Mouse (Mus musculus) lung, adult 2 months (tissue): ENCODE data around the gene Csnk1e. TPM values are rescaled to one million over a fixed set of nuclear protein-coding genes. Genes with fewer than 3 reads are reported as not detected.
A peak's percentile ranks its signal among the peaks of the same experiment; 100 is the strongest.

Experiments used
- DNase-seq: peaks from one replicate; pipeline ENCODE4 v3.0.0; 2022
- H3K4me1 ChIP-seq: fragments of 200-500 bp; 2 replicates; pipeline ENCODE4 v1.6.1; 2011; ENCODE audit warnings: low read length; ENCODE audit not compliant: control insufficient read depth, insufficient read depth
- H3K4me3 ChIP-seq: fragments of 200-500 bp; replicated peaks from 2 replicates; pipeline ENCODE3; 2011; ENCODE audit warnings: low read depth, mild to moderate bottlenecking, control low read depth, low read length; ENCODE audit errors: extremely low read depth
- CTCF ChIP-seq: fragments of 200-500 bp; IDR thresholded peaks from 2 replicates; pipeline ENCODE4 v1.5.1; 2011; ENCODE audit warnings: mild to moderate bottlenecking, low read length, control low read depth; ENCODE audit not compliant: insufficient read depth
- POLR2A ChIP-seq: fragments of 200-500 bp; IDR thresholded peaks from 2 replicates; pipeline ENCODE4 v1.6.1; 2011; ENCODE audit warnings: low read depth, mild to moderate bottlenecking, control low read depth, low read length, borderline replicate concordance; ENCODE audit errors: extremely low read depth
- WGBS: fragments of 180-500 bp; shearing (Covaris S2); methylation state at CpG from one replicate; pipeline ENCODE4 v1.1.7; 2018; 5-methylcytosine and 5-hydroxymethylcytosine counted together
- polyA plus RNA-seq: library from polyadenylated mRNA; depleted of rRNA; stranded (reverse); fragments of >200 nt; gene quantifications from 2 replicates; pipeline ENCODE4 v1.2.3, GENCODE M21; 2012

The Csnk1e gene
- polyA plus RNA-seq, 1 experiment = 109 TPM

DNA sequence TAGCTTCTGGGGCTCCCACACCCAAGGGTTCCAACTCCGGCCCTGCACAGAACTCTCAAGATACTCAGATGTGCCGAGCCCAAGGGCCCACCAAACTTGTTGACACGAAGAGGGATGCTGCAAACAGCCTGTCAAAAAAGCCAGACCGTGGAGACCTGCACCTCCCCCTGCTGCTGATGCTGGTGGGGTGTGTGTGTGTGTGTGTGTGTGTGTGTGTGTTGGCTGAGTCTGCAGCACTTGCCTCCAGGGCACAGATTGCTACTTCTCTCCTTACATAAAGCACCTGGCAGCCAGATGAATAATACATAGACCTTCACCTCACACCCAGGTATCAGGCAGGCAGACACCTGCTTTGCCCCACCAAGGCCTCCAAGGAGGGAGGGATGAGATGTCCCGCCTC lies 53.2 kb downstream of the Csnk1e start:
- Histone ChIP-seq H3K4me3 (peak overlapping the region; percentile 84), H3K4me1 (peaks cover 33% of the 10 kb centered on the region)
- WGBS = 15% methylated on average over 5 of the region's 5 CpGs
- no peak for TF ChIP-seq CTCF
- no peak for TF ChIP-seq POLR2A
- no peak for DNase-seq

DNA sequence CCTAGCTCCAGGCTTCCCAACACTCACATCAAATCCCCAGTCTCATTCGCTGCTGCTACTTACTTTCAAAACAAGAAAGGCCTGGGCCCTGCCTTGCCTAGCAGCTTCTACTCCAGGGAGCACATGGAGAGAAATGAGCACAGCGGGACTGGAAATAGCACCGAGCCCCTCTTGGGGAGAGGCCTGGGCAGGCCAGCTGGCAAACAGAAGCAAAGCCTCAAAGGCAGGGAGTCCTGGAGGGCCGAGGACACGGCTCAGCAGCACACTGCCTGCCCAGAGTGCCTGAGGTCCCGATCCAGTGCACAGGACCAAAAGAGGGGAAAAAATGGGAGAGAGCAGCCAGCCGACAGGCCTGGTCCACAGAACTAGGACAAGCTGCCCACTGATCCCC lies 54.4 kb downstream of the Csnk1e start:
- peaks cover 35% of the 10 kb centered on the region for H3K4me1 ChIP-seq
- no peak for DNase-seq
- no peak overlapping the region for H3K4me3 ChIP-seq
- WGBS = 41% methylated on average over 7 of the region's 7 CpGs
- TF ChIP-seq POLR2A = no peak
- no peak for TF ChIP-seq CTCF

DNA sequence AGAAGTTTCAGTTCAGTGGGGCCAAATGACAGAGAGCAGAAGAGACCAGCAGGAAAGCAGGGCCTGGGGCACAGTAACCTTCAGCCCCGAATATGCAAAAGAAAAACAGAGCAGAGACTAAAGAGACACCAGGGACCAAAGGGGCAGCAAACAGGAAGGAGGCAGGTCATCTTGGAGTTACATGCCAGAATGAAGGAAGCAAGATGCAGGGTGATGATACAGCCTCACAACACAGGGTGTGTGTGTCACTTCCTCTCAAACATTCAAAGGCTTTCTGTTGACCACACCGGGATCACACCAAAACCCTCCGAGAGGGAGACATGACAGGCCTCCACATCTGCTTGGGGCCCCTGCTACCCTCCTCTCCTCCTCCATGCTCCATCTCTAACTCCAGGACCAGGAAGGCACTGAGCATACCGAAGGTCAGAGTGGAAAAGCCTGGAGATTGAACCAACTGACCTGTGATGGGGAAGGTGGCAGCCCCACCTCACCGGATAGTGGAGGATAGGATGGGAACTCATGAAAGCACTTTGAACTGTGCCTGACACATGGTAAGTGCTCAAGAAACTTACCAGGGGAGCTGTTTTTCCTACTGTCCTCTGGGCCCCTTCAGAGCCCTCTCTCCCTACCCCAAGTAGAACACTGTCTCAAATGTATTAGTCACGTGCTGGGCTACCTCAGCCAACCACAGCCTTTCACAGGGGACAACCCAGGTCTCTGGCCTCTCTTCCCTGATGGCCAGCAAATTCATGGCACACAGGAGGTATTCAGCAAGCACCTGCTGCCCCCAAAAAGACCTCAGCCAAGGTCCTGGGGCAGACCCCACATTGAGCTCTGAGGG lies 55.0 kb downstream of the Csnk1e start:
- Histone ChIP-seq H3K4me3 (no peak overlapping the region), H3K4me1 (peaks cover 40% of the 10 kb centered on the region)
- WGBS = 34% methylated on average over 6 of the region's 6 CpGs
- TF ChIP-seq CTCF = no peak
- TF ChIP-seq POLR2A = no peak
- DNase-seq = no peak

DNA sequence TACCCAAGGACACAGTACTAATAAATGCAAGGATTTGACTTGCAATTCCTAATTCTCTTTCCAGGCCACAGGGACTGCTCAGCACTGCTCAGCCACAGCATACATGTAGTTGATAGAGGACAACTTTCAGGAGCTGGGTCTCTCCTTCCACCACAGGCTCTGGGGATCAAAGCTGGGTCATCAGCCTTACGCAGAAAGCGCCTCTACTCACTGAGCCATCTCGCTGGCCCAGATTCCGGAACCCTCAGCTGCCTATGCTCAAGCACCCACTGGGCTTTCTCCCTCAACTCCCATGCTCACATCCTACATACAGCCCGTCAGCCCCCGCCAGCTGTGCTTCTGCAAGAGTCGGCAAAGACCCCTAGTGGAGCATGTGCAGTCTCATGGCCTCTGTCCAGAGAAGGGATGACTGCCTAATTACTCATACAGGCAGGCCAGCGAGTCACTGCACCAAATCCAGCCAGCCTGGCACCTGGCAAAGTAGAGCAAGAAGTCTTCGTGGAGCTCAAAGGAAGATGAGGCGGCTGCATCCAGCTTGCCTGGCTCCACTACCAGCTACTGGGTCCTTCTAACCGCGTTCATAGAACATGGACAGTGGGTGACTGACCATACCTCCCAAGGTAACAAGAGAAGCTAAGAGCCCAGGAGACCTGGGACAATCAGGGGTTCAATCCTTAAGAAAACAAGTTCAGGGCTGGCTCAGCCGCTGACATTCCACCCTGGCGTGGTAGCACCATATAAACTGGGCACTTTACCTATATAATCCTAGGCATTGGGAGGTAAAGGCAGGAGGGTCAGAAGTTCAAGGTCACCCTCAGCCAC lies 55.9 kb downstream of the Csnk1e start:
- TF ChIP-seq CTCF (no peak), POLR2A (no peak)
- Histone ChIP-seq H3K4me3 (no peak overlapping the region), H3K4me1 (peaks cover 48% of the 10 kb centered on the region)
- 67% methylated on average over 14 of the region's 14 CpGs for WGBS
- no peak for DNase-seq

DNA sequence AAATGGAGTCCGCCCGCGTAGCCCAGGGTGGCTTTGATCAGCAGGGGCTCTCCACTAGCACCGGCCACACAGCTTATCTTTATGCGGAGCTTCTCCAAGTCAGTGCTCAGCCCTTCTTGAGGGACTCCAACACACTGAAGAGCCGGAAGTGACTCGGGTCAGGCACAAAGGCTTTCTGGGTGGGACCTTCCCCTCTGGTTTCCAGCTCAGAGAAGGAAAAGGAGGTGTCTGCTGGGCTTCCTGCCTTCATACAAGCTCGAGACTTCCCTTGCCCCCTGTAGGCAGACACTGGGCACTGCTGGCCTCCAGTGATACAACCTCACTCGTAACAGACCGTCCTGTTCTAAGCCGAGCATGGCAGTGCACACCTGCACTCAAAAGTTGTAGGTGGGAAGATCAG lies 58.6 kb downstream of the Csnk1e start:
- TF ChIP-seq POLR2A = peak; percentile 91
- TF ChIP-seq CTCF = peak; percentile 90
- peak overlapping the region; percentile 57 for H3K4me3 ChIP-seq
- peaks cover 65% of the 10 kb centered on the region for H3K4me1 ChIP-seq
- peak; percentile 57 for DNase-seq
- whole genome bisulfite sequencing = 40% methylated on average over 11 of the region's 11 CpGs

DNA sequence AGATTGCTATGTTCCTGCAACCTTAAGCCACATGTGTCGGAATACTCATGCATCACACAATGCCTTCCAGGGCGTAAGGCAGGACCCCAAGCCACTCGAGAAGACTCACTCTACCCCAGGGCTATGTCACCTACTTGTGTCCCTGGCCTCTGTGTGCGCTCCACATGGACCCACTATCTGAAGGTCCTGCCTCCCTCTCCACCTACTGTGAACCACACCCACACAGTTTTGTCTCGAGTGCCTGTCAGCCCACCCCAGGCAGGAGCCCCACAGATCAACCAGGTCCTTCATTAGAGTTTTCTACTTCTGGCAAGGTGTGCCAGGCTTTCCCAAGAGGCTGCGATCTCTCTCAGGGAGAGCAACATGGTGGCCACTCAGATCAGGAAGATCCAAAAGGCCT lies 60.1 kb downstream of the Csnk1e start:
- 42% methylated on average over 6 of the region's 6 CpGs for WGBS
- Histone ChIP-seq H3K4me1 (peaks cover 65% of the 10 kb centered on the region), H3K4me3 (peak overlapping the region; percentile 57)
- TF ChIP-seq CTCF = no peak
- TF ChIP-seq POLR2A = no peak
- DNase-seq = no peak

DNA sequence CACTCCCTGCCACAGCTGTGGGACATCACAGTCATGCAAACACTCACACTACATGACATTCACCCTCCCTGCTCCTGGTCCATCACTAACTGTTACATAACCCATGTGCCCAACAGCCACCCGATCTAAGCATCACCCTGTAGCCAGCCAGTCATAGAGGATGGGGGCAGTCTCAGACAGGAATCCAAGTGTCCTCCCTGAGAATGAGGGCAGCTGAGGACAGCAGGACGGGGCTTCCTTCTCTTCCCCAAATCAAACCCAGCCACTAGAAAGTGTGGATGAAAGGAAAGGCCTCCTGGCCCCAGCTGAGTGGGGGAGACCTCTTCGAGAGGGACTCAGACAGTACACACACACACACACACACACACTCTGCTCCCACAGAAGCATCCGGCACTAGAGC lies 60.5 kb downstream of the Csnk1e start:
- H3K4me3 ChIP-seq = peak overlapping the region; percentile 57
- WGBS = 39% methylated on average over 4 of the region's 4 CpGs
- peaks cover 66% of the 10 kb centered on the region for H3K4me1 ChIP-seq
- no peak for DNase-seq
- no peak for TF ChIP-seq POLR2A
- TF ChIP-seq CTCF = no peak

DNA sequence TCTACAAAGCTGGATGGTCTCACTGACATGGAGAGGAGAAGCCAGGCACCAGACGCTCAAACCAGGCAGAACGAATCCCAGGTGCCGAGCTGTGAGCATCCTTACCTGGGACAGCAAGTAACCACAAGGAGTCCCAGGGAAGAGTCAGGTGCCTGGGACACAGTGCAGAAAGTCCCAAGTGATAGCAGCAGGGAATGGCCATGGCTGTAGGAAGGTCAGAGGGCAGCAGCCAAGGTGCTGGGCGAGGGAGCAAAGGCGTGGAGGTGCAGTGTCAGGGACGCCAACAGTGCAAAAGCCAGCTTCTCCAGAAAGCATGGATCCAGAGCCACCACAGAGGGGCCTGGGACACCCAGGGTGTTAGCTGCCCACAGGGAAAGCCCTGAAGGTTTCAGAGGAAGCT lies 62.3 kb downstream of the Csnk1e start:
- Histone ChIP-seq H3K4me3 (no peak overlapping the region), H3K4me1 (peaks cover 72% of the 10 kb centered on the region)
- DNase-seq = no peak
- TF ChIP-seq CTCF (no peak), POLR2A (no peak)
- WGBS = 83% methylated on average over 6 of the region's 6 CpGs

DNA sequence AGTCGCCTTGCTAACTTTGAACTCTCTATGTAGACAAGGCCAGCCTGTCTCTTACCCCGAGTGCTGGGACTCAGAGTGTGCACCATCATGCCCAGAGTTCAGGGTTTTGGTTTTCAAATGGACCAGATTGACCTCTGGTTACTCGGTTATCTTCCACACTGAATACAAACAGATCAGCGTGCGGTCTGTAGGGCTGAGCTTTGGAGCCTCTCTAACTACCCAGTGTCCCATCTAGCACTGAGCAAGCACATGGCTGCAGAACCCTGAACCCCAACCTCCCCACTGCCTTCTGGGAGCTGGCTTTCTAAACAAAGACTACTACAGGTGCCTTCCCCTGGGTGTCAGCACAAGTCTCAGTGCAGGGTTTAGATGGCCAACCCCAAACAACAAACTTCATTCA lies 62.8 kb downstream of the Csnk1e start:
- peaks cover 76% of the 10 kb centered on the region for H3K4me1 ChIP-seq
- WGBS = 65% methylated on average over 5 of the region's 5 CpGs
- no peak overlapping the region for H3K4me3 ChIP-seq
- TF ChIP-seq POLR2A = no peak
- no peak for TF ChIP-seq CTCF
- DNase-seq = no peak
